Mouse (Mus musculus) cerebellum, adult 2 months (tissue): Measurements from ENCODE around the gene Klhl23. TPM values are rescaled to one million over a fixed set of nuclear protein-coding genes. Genes with fewer than 3 reads are reported as not detected.
A peak's percentile ranks its signal among the peaks of the same experiment; 100 is the strongest.

Experiments used
- DNase-seq, 2 experiments: peaks; one replicate each; pipeline ENCODE4 v3.0.0; 2021
- H3K27ac ChIP-seq: fragments of 200-500 bp; 2 replicates; pipeline ENCODE4 v1.5.1; 2012; ENCODE audit warnings: low read length, control low read depth, inconsistent platforms; ENCODE audit not compliant: insufficient read depth
- H3K27me3 ChIP-seq: fragments of 200-500 bp; 2 replicates; pipeline ENCODE4 v1.6.1; 2012; ENCODE audit warnings: inconsistent platforms, mild to moderate bottlenecking, low read length, moderate library complexity; ENCODE audit not compliant: control insufficient read depth, insufficient read depth
- H3K4me1 ChIP-seq: fragments of 200-500 bp; 2 replicates; pipeline ENCODE4 v1.6.1; 2011; ENCODE audit warnings: low read length; ENCODE audit not compliant: control insufficient read depth, insufficient read depth
- H3K4me3 ChIP-seq: fragments of 200-500 bp; replicated peaks from 2 replicates; pipeline ENCODE3; 2011; ENCODE audit warnings: mild to moderate bottlenecking, low read depth, low read length, control low read depth; ENCODE audit not compliant: insufficient read depth
- CTCF ChIP-seq: fragments of 200-500 bp; IDR thresholded peaks from 2 replicates; pipeline ENCODE4 v1.5.1; 2011; ENCODE audit warnings: low read depth, mild to moderate bottlenecking, control low read depth, low read length, moderate library complexity, borderline replicate concordance; ENCODE audit not compliant: insufficient read depth
- POLR2A ChIP-seq: fragments of 200-500 bp; IDR thresholded peaks from 2 replicates; pipeline ENCODE4 v1.6.1; 2011; ENCODE audit warnings: low read length, control low read depth, borderline replicate concordance; ENCODE audit not compliant: insufficient read depth
- whole genome bisulfite sequencing: fragments of 180-500 bp; shearing (Covaris S2); methylation state at CpG from one replicate; pipeline ENCODE4 v1.1.7; 2018; 5-methylcytosine and 5-hydroxymethylcytosine counted together
- polyA plus RNA-seq: library from polyadenylated mRNA; depleted of rRNA; stranded (reverse); fragments of >200 nt; gene quantifications from 2 replicates; pipeline ENCODE4 v1.2.3, GENCODE M21; 2012

Klhl23 gene
- polyA plus RNA-seq, 1 experiment, result 25.6 TPM

GRCm38 (mm10) chr2:69837244-69837967 lies 15.7 kb downstream of the Klhl23 start:
- no peak for TF ChIP-seq POLR2A
- no peak for TF ChIP-seq CTCF
- no peaks in the 10 kb centered on the region for H3K27me3 ChIP-seq
- 66% methylated on average over 7 of the region's 7 CpGs for WGBS
- H3K4me1 ChIP-seq, result no peaks in the 10 kb centered on the region
- no peak overlapping the region for H3K4me3 ChIP-seq
- no peak overlapping the region for H3K27ac ChIP-seq
- no peak for DNase-seq

- H3K4me3 ChIP-seq, result no peak overlapping the region
- TF ChIP-seq CTCF (peak; percentile 42; the same call in 1 of the 2 replicates), POLR2A (no peak)
- no peak for DNase-seq
Measured at GRCm38 (mm10) chr2:69837996-69838395, 16.3 kb downstream of the Klhl23 start.

GRCm38 (mm10) chr2:69838707-69839106 lies 17.0 kb downstream of the Klhl23 start:
- no peak overlapping the region for H3K27ac ChIP-seq
- TF ChIP-seq CTCF (no peak), POLR2A (no peak)
- no peaks in the 10 kb centered on the region for H3K4me1 ChIP-seq
- H3K27me3 ChIP-seq, result no peaks in the 10 kb centered on the region
- no peak overlapping the region for H3K4me3 ChIP-seq
- DNase-seq, result no peak

More at GRCm38 (mm10) chr2:69837996-69838395, 16.3 kb downstream of the Klhl23 start:
- Histone ChIP-seq H3K27me3 (no peaks in the 10 kb centered on the region), H3K4me1 (no peaks in the 10 kb centered on the region), H3K27ac (no peak overlapping the region)
- WGBS, result 33% methylated on average over 3 of the region's 3 CpGs

GRCm38 (mm10) chr2:69840261-69840660 lies 18.5 kb downstream of the Klhl23 start:
- H3K4me1 ChIP-seq, result no peaks in the 10 kb centered on the region
- DNase-seq, result peak in 1 of 2 experiments; percentile 41
- no peak overlapping the region for H3K4me3 ChIP-seq
- TF ChIP-seq CTCF, result no peak
- TF ChIP-seq POLR2A, result no peak
- 18% methylated on average over 6 of the region's 6 CpGs for WGBS
- H3K27me3 ChIP-seq, result no peaks in the 10 kb centered on the region
- H3K27ac ChIP-seq, result no peak overlapping the region

GRCm38 (mm10) chr2:69849215-69849614 lies 27.5 kb downstream of the Klhl23 start:
- Histone ChIP-seq H3K4me1 (no peaks in the 10 kb centered on the region), H3K27me3 (no peaks in the 10 kb centered on the region), H3K4me3 (no peak overlapping the region), H3K27ac (no peak overlapping the region)
- TF ChIP-seq POLR2A, result no peak
- no peak for TF ChIP-seq CTCF
- no peak for DNase-seq
- 42% methylated on average over 6 of the region's 6 CpGs for WGBS

GRCm38 (mm10) chr2:69851427-69852058 lies 29.8 kb downstream of the Klhl23 start:
- Histone ChIP-seq H3K4me1 (no peaks in the 10 kb centered on the region), H3K4me3 (no peak overlapping the region), H3K27ac (no peak overlapping the region), H3K27me3 (no peaks in the 10 kb centered on the region)
- 77% methylated on average over 2 of the region's 2 CpGs for WGBS
- DNase-seq, result no peak
- TF ChIP-seq POLR2A, result no peak

GRCm38 (mm10) chr2:69856392-69856791 lies 34.6 kb downstream of the Klhl23 start:
- TF ChIP-seq CTCF, result no peak
- Histone ChIP-seq H3K27ac (no peak overlapping the region), H3K27me3 (no peaks in the 10 kb centered on the region), H3K4me1 (no peaks in the 10 kb centered on the region), H3K4me3 (no peak overlapping the region)
- DNase-seq, result no peak
- WGBS, result 75% methylated on average over 8 of the region's 8 CpGs

- Histone ChIP-seq H3K27ac (no peak overlapping the region), H3K4me3 (no peak overlapping the region), H3K27me3 (no peaks in the 10 kb centered on the region), H3K4me1 (no peaks in the 10 kb centered on the region)
- no peak for TF ChIP-seq CTCF
- TF ChIP-seq POLR2A, result no peak
- DNase-seq, result no peak
- 82% methylated on average over 1 of the region's 1 CpGs for WGBS
Measured at GRCm38 (mm10) chr2:69857882-69858281, 36.1 kb downstream of the Klhl23 start.
